Mouse (Mus musculus): ENCODE data around the gene Morc3.

- TF ChIP-seq CTCF (IDR thresholded peaks at IDR 0.05; ENCODE audit: extremely low read depth, insufficient read depth, low read length): no peak
- no peak for TF ChIP-seq POLR2A (IDR thresholded peaks at IDR 0.05; ENCODE audit: extremely low read depth, insufficient read depth, low read length)
Measured at GRCm38 (mm10) chr16:93788881-93789280, 43.0 kb upstream of the Morc3 start.

Measured in cortical plate, adult 2 months (tissue).